Mouse (Mus musculus) kidney, adult 2 months (tissue): ENCODE measurements around the gene Dffa. TPM values are rescaled to one million over a fixed set of nuclear protein-coding genes. Genes with fewer than 3 reads are reported as not detected.

Experiments used
- DNase-seq: peaks from one replicate; pipeline ENCODE4 v3.0.0; 2021
- H3K27ac ChIP-seq: fragments of 200-500 bp; 2 replicates; pipeline ENCODE4 v1.5.1; 2012; ENCODE audit warnings: low read depth, low read length, control low read depth, inconsistent platforms; ENCODE audit not compliant: insufficient read depth
- H3K27me3 ChIP-seq: fragments of 200-500 bp; replicated peaks from 2 replicates; pipeline ENCODE4 v1.6.1; 2012; ENCODE audit warnings: mild to moderate bottlenecking, moderate library complexity, low read length, inconsistent platforms; ENCODE audit not compliant: control insufficient read depth, insufficient read depth
- H3K36me3 ChIP-seq: fragments of 200-500 bp; 2 replicates; pipeline ENCODE4 v1.6.1; 2012; ENCODE audit warnings: mild to moderate bottlenecking, moderate library complexity, low read length, inconsistent platforms; ENCODE audit not compliant: control insufficient read depth, insufficient read depth
- H3K4me1 ChIP-seq: fragments of 200-500 bp; 2 replicates; pipeline ENCODE4 v1.6.1; 2011; ENCODE audit warnings: low read length; ENCODE audit not compliant: control insufficient read depth, insufficient read depth
- H3K4me3 ChIP-seq: fragments of 200-500 bp; 2 replicates; pipeline ENCODE4 v1.5.1; 2011; ENCODE audit warnings: mild to moderate bottlenecking, low read depth, low read length, control low read depth; ENCODE audit not compliant: insufficient read depth
- CTCF ChIP-seq: fragments of 200-500 bp; conservative IDR thresholded peaks from 2 replicates; pipeline ENCODE4 v1.5.1; 2011; ENCODE audit warnings: low read depth, mild to moderate bottlenecking, control low read depth, low read length, moderate library complexity, mixed read lengths; ENCODE audit not compliant: insufficient read depth, insufficient read length
- POLR2A ChIP-seq: fragments of 200-500 bp; IDR thresholded peaks from one replicate; pipeline ENCODE4 v1.6.1; 2011; ENCODE audit warnings: low read depth, low read length, control low read depth
- WGBS: fragments of 180-500 bp; shearing (Covaris S2); methylation state at CpG from one replicate; pipeline ENCODE4 v1.1.7; 2018; 5-methylcytosine and 5-hydroxymethylcytosine counted together
- polyA plus RNA-seq: library from polyadenylated mRNA; depleted of rRNA; stranded (reverse); fragments of >200 nt; gene quantifications from 2 replicates; pipeline ENCODE4 v1.2.3, GENCODE M21; 2012

Gene Dffa
- polyA plus RNA-seq, 1 experiment = 20.8 TPM

- no peak for DNase-seq
- no peak overlapping the region for H3K27ac ChIP-seq
- TF ChIP-seq POLR2A (no peak), CTCF (no peak)
- peaks cover 6% of the 10 kb centered on the region for H3K36me3 ChIP-seq
- 64% methylated on average over 11 of the region's 11 CpGs for WGBS
- no peak overlapping the region for H3K4me3 ChIP-seq
- no peaks in the 10 kb centered on the region for H3K27me3 ChIP-seq
- H3K4me1 ChIP-seq = no peaks in the 10 kb centered on the region
Measured at GRCm38 (mm10) chr4:149150256-149150655, 46.3 kb downstream of the Dffa start.

- H3K36me3 ChIP-seq = peaks cover 6% of the 10 kb centered on the region
- no peak overlapping the region for H3K27ac ChIP-seq
- TF ChIP-seq POLR2A = no peak
- TF ChIP-seq CTCF = no peak
- no peak for DNase-seq
- no peak overlapping the region for H3K4me3 ChIP-seq
- no peaks in the 10 kb centered on the region for H3K4me1 ChIP-seq
- H3K27me3 ChIP-seq = no peaks in the 10 kb centered on the region
- 88% methylated on average over 11 of the region's 11 CpGs for WGBS
Measured at GRCm38 (mm10) chr4:149150721-149151120, 46.8 kb downstream of the Dffa start.

GRCm38 (mm10) chr4:149154859-149155258 lies 50.9 kb downstream of the Dffa start:
- 98% methylated on average over 7 of the region's 7 CpGs for WGBS
- Histone ChIP-seq H3K27me3 (no peaks in the 10 kb centered on the region), H3K36me3 (peaks cover 11% of the 10 kb centered on the region), H3K27ac (no peak overlapping the region), H3K4me3 (no peak overlapping the region), H3K4me1 (no peaks in the 10 kb centered on the region)
- DNase-seq = no peak
- TF ChIP-seq POLR2A (no peak), CTCF (no peak)

GRCm38 (mm10) chr4:149155711-149156110 lies 51.8 kb downstream of the Dffa start:
- Histone ChIP-seq H3K27ac (no peak overlapping the region), H3K4me1 (no peaks in the 10 kb centered on the region), H3K27me3 (no peaks in the 10 kb centered on the region), H3K4me3 (no peak overlapping the region), H3K36me3 (peaks cover 15% of the 10 kb centered on the region)
- TF ChIP-seq CTCF = no peak
- no peak for TF ChIP-seq POLR2A
- DNase-seq = no peak
- 90% methylated on average over 6 of the region's 6 CpGs for WGBS

GRCm38 (mm10) chr4:149157415-149157973 lies 53.5 kb downstream of the Dffa start:
- H3K36me3 ChIP-seq = peaks cover 15% of the 10 kb centered on the region
- 86% methylated on average over 8 of the region's 8 CpGs for WGBS

GRCm38 (mm10) chr4:149159203-149159602 lies 55.3 kb downstream of the Dffa start:
- TF ChIP-seq POLR2A (no peak), CTCF (no peak)
- Histone ChIP-seq H3K27ac (no peak overlapping the region), H3K36me3 (peaks cover 15% of the 10 kb centered on the region), H3K4me3 (no peak overlapping the region), H3K4me1 (no peaks in the 10 kb centered on the region), H3K27me3 (no peaks in the 10 kb centered on the region)
- WGBS = 86% methylated on average over 2 of the region's 2 CpGs
- DNase-seq = no peak

More at GRCm38 (mm10) chr4:149157415-149157973, 53.5 kb downstream of the Dffa start:
- no peaks in the 10 kb centered on the region for H3K4me1 ChIP-seq
- no peak for DNase-seq
- H3K27ac ChIP-seq = no peak overlapping the region
- no peak overlapping the region for H3K4me3 ChIP-seq
- TF ChIP-seq POLR2A (no peak), CTCF (no peak)
- no peaks in the 10 kb centered on the region for H3K27me3 ChIP-seq

GRCm38 (mm10) chr4:149159891-149160290 lies 55.9 kb downstream of the Dffa start:
- DNase-seq = no peak
- TF ChIP-seq CTCF = no peak
- Histone ChIP-seq H3K4me3 (no peak overlapping the region), H3K27me3 (no peaks in the 10 kb centered on the region), H3K27ac (no peak overlapping the region), H3K36me3 (peaks cover 12% of the 10 kb centered on the region), H3K4me1 (no peaks in the 10 kb centered on the region)
- 88% methylated on average over 13 of the region's 13 CpGs for WGBS
